Mouse (Mus musculus) layer of hippocampus, adult 9-11 months (tissue): ENCODE data around the gene Wipi1.
A peak's percentile ranks its signal among the peaks of the same experiment; 100 is the strongest.

Experiments
- DNase-seq: peaks from one replicate; pipeline ENCODE4 v3.0.0; 2022

Gene Wipi1

DNA sequence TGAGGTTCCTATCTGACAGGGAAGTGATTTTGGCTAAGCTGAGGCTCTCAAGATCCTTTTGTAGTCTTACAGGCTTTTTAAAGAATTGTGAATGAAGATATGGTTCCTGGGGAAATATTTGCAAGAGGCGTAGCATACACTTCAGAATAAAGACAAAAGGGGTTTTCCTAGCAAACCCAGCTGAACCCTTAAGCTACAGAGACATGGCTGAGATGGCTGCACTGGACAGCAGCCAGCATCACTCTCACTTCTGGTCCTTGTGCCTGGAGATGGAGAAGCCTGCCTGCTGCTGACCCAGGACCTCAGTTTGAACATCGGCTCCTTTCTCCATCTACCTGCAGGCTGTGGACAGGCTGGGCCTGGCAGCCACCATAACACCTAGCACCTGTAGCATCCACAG lies 37.2 kb downstream of the Wipi1 start:
- DNase-seq, result no peak

DNA sequence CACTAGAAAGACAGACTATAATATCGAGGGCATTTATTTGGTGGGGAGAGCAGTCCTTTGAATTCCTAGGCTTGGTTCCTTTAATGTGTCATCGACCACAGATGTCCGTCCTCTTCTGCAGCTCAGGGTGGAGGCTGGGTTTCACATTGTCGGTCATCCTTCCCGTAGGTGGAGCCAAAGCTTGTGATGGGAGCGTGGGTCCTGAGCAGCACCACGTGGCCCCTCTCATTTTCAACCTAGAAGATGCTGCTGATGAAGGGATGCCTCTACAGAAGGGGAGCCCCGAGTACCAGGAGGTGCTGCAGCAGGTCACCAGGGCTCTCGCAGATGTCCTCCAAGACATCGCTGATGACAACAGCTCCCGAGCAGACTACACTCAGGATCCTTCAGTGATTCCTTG lies 39.7 kb downstream of the Wipi1 start:
- DNase-seq, result no peak

DNA sequence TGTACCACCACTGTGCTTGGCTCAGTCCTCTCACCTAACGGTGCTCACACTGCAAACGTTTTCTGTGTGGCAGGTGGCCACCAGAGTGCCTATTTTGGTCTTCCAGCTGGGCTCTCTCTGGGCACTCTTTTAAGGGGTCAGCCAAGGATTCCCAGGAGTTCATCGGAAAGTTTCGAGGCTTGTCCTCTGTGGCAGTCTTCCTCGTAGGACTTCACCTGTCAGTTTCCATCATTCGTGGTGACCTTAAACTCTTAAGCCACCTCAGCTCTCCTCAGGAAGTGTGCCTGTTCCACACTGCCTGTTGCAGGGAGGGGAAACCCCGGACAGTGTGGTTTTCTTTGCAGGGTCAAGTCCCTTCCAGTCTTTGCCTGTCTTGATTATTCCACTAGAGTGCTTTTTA lies 42.0 kb downstream of the Wipi1 start:
- no peak for DNase-seq

DNA sequence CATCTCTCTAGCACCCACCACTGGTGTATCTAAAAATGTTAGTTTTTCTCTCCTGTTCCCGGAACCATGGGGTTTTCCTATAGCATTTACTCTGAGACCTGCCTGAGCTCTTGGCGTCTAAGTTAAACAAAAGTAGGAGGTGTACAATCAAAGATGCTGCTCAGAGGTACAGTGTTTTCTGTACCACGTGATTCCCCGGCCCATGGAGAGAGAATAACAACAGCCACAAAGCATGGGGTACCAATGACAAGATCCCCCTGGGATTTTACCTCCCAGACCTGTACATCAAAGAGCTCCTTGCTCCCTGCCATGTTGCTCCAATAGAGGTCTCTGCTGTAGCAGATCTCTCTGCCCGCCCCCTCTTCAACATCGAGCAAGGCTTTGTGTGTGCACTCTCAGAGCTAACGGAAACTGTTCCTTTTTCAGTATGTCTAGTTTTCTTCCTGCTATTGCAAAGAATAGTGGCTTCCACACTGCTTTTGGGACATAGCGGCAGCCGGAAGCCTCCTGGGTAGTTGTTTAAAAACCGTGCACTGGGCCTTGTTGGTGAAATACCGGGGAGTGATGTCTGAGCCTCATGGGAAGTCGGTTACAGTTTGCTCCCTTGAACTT lies 42.7 kb downstream of the Wipi1 start:
- no peak for DNase-seq

DNA sequence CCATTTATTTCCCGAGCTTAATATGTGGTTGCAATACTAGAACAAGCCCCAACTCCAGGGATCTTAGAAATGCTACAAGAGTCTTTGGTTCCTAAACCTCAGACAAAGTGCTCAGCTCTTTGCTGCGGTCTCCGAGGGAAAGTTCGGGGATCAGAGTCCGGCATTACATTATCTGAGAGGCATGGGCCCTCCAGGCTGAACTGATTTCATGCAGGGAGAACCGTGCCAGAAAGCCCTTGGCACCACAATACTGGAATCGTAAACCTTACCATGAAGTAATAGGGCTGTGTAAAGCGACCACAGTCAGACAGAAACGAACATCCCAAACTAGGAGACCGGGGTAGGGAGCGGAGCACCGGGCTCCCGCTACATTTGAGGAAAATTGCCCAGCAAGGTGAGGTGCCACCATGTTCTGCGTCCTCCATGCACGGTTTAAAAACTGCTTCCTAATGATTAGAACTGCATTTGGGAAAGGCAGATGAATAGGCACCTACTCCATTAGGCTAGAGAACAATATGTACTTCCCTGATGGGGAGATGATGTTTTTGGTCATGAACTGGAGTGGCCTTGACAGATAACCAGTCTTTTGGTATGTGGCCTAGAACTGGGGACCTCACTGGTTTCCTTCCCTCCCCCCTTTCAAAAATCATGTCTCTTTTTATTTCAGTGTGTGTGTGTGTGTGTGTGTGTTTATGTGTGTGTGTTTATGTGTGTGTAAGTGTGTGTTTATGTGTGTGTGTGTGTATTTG lies 47.1 kb downstream of the Wipi1 start:
- no peak for DNase-seq

DNA sequence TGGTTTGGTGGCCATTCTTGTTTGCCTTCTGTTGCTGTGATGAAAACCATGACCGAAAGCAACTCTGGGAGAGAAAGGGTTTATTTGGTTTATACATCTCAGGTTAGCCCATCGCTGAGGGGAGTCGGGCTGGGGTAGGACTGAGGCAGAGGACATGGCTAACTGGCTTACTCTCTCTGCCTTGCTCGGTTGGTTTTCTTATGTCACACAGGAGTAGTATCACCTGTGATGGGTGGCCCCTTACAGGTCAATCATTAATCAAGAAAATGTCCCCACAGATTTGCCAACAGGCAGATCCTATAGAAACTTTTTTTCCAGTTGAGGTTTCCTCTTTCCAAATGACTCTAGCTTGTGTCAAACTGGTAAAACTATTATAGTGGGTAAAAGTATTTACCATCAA lies 48.1 kb downstream of the Wipi1 start:
- no peak for DNase-seq

DNA sequence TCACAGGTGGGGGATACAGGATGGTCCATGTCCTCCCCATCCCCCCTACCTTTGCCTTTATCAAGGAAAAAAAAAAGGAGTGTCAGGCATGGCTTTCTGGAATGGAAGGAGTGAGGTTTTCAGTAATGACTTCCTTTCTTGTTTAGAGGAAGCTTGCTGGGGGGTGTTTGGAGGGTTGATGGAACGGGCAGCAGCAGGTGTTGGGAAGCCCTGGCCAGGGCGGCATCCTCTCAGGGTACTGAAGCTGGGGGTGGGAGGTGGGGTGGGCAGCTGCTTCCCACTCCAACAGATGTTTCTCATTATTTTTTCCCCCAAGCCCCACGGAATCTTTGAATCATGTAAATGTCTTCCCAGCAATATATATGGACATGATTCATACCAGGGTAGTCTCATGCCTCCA lies 50.3 kb downstream of the Wipi1 start:
- DNase-seq, result no peak

DNA sequence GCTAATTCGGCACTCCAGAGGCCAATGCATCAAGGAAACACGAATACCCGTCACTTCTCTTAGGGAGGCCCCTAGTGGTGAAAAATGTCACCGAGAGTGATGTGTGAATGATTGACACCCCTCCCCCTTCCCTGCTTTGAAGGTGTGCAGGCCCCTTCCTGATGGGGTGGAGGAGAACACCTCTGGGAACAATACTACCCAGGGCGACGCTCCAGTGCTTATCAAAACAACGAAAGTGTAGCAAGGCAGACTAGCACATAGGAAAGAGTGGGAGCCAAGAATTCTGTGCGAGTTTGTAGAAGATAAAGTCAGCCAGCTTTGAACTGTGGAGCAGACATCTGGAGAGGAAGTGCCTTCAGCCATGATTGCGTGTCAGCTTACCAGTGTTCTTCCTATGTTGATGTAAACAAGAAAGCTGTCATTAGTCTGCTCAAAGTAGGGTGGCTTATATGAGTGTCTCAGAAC lies 50.9 kb downstream of the Wipi1 start:
- no peak for DNase-seq

DNA sequence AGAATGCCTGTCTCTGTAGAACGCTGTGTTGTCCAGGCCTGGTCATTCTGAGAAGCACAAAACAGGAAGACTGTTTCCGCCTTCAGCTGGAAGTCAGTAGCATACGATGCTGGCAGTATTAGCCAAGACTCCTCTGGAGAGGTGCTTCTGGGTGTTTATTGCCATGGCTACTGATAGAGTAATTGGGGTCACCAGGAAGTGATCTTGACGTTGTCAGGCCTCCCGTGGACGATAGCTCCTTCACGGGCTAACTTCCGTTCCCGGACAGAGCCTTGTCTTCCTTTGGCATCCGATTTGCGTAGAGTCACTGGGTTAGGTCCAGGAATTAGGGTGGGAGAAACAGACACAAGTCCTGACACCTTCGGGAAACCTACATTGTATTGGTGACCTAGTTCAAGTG lies 52.5 kb downstream of the Wipi1 start:
- no peak for DNase-seq

DNA sequence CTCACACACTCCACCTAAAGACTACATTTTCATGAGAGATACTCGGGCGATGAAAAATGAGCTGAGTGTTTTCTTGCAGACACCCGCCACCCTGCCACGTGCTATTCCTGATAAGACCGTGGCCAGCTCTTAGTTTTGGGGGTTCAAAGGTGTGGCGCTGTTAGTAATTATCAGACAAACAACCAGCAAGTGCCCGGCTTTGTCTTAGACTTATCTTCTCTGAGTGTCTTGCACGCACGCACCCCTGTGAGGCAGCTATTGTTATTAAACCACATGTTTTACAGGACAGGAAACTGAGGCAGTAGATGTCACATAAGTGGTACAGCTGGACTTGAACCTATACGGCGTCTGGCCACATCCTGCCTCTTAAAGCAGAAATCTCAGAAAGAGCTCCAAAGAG lies 54.3 kb downstream of the Wipi1 start:
- no peak for DNase-seq

DNA sequence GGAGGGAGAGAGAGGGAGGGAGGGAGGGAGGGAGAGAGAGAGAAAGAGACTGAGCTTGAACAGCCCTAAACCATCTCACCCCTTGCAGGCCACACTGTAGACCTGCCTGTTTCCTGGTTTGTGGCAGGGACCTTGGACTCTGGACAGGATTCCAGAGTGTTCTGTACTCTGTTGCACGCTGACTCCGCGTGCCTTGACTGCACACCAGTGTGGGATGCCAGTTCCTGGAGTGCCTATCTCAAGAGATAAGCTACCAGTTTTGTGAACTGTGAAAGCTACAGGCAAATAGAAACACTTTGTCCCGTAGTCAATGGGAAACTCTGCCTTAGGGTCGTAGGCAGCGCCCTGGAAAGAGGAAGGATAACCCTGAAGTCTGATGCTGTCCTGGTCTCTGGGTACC lies 55.6 kb downstream of the Wipi1 start:
- DNase-seq, result no peak

DNA sequence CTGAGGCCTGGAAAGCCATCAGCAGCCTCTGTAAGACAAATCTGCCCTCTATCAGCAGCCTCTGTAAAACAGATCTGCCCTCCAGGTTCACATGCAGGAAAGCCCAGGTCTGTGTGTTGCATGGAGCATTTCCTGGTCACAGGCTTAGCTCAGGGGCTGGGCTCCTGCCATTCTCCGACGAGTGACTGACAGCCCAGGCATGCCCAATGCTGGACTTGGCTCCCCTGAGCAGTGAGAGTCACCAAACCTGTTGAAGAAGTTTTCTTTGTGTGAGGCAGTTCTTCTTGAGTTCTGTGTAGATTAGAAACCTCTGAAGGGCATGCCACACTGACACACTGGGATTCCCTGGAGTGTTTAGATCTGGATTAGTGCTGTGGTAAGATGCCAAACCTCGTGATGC lies 57.3 kb downstream of the Wipi1 start:
- DNase-seq, result no peak

DNA sequence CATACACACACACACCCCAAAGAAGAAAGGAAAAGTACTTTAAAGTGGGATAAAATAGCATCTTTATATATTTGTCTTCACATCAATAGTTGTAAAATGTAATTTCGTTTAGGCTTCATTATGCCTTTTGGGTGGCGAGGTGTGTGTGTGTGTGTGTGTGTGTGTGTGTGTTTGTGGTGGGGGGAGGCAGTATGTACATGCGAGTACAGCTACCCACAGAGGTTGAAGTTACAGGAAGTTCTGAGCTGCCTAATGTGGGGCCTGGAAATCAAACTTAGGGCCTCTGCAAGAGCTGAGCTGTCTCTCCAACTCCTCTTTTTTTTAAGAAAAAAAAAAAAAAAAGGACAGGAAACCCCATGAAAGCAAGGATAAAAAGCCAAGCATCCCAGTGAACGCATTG lies 57.8 kb downstream of the Wipi1 start:
- no peak for DNase-seq

DNA sequence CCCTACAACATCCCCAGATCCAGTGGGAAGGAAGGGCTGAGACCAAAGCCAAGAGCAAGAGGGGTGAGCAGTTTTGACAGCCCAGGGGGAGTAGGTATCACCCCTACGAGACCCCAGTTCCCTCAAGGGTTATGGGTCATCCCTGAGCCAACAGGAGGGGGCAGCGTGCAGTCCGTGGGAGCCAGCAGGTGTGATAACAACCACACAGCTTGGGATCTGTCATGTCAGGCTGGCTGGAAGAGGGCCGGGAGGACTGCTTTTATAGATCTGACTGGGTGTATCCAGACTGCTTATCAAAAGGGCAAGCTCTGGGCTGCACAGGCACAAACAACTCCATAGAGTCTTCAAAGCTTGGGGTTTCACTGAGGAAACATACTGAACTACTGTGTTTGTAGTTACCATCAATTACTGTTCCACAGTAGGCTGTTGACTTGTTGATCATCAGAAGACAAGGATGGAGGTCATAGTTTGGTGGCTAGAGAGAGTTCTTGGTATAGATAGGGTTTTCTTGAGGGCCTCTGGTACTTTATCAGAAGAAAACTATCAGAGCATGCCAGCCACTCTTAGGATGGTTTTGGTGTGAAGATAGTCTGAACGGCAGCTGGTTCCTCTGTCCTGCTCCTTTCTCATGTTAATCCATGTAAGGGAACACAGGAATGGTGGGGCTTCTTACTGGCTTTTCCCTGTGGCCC lies 62.0 kb downstream of the Wipi1 start:
- DNase-seq, result no peak

DNA sequence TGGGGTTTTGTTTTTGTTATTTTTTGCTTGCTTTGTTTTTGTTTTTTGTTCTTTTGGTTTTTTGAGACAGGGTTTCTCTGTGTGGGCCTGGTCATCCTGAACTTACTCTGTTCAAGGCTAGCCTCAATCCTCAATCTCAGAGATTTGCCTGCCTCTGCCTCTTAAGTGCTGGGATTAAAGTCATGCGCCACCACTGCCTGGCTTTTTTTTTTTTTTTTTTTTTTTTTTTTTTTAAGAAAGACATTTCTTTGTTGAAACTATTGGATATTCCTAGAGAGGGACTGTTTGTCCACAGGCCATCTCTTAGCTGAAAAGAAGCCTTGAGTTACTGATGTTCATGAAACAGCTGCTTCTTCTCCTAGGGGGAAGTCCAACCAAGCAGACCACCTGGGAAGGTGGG lies 64.1 kb downstream of the Wipi1 start:
- no peak for DNase-seq

DNA sequence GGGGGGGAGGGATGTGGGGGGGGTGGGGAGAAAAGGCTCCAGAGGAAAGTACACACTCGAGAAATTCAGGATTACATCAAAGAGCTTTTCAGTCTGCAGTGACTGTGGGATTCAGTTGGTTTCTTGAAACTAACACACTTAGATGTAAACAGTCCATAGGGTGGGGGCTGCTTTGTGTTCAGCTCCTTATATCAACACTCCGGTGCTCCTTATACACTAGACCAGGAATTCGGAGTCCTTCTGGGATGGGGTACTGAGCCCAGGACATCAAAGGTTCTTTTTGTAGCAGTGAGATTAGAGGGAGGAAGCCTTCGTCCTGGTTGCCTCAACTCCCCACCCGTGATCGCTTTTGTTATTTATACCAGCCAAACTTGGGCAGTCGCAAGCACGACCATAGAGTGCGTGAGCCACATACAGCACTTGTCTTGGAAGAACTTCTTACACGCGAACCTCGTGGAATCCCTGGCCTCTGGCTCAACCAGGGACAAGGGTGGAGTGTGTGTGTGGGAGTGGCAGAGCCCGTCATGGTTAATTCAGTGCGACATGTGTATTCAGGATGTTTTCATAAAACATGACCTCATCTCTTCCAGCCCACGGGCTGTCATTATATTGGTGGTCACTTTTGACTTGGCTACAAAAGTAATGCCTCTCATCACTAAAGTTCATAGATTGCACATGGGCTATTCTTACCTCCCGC lies 65.3 kb downstream of the Wipi1 start:
- DNase-seq, result no peak

DNA sequence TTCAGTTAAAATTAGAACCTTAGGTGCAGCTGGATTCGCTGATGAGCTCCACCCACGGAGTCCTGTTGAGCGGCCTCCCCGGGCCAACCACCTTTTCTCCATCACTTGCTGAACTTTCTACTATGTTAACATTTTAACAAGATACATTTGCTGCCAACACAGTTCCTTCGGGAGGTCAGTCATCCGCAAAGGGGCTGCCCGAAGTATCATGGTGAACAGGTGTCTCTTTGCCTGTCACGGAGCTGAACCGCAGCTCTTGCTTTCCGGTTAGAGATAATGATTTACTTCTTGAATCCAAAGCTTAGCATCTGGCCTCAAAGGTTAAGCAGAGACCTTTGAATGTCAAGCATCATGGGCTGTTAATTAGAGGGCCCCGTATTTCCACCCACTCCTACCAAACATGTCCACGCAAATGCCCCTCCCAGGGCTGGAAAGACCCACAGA lies 66.0 kb downstream of the Wipi1 start:
- no peak for DNase-seq

DNA sequence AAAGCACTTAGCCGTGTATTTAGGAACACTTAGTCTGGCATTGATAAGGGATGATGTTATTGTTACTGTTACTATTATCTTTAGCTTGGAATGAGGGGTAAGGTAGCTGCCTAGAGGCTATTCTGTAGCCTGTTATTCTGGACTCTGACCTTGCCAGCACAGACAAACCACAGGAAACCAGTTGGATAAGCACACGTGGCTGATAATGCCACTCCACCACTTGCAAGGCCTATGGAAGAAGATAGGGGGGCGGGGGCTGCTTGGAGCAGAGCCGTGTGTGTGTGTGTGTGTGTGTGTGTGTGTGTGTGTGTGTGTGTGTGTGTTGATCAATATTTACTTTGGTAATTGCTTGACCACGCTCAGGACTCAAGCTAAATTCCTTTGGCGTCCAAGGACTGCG lies 66.5 kb downstream of the Wipi1 start:
- no peak for DNase-seq

DNA sequence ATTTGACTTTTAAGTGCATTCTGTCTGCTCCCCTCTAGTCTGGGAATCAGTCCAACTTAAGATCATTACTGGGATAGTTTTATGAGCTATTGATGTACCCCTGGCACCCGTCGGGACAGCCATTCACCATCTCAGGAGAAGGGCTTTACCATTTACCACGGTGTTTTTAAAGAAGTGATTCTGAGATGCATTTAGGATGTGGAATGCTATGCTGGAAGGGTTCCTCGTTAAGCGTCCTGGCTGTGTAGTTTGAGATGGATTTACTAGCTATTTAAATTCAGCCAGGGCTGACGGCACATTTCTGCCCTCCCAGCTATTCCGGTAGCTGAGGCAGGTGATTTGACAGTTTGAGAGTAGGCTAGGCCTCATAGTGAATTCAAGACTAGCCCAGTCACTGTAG lies 67.3 kb downstream of the Wipi1 start:
- DNase-seq, result no peak

DNA sequence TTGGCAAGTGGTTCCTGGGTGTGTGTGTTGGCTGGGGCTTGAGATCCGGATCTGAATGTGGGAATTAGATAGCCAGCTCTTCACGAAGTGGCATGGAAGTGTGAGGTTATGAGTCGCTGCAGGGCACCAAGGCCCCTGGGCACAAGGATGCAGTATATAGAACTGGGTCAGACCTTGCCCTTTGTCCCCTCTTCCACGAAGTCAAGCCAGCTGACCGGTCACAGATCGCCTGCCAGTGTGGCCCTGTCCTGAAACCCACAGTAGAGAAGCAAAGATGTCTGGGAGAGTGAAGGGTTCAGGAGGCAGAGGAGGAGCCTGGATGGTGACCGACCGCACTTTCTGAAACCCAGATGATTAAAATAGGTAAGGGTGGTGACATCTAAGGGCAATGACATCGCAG lies 68.3 kb downstream of the Wipi1 start:
- DNase-seq, result no peak

DNA sequence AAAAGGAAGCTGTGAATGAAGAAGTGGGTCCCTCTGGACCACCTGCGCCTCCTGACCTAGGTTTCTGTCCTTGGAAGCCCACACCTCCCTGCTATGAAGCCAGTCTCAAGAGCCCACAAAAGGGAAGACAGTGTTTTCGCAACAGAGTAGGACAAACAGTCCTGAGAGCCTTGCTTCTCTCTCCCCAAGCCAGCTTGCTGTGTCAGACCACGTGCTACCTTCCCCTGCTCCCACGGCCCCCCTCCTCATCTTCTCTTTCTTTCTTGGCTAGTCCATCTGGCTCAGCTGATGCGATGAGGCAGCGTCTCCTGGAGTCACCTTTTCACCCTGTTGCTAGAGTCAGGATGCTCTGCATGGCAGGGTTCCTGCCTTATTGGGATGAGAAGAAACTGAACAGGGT lies 72.5 kb downstream of the Wipi1 start:
- DNase-seq, result no peak

DNA sequence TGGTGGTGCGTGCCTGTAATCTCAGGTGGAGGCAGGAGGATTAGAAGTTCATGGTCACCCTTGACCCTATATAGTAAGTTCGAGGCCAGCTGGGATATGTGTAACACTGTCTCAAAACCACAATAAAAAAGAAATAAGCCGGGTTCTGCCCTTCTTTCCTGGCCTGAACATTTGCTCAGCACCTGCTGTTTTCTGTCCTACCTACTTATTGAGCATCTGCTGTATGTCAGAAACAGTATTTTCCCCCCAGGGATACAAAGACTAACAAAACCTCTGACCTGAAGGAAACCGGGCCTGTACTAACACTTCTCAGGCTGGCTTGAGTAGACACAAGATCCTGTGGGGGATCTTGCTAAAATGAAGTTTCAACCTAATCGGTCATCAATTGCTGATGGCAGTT lies 74.8 kb downstream of the Wipi1 start:
- no peak for DNase-seq

DNA sequence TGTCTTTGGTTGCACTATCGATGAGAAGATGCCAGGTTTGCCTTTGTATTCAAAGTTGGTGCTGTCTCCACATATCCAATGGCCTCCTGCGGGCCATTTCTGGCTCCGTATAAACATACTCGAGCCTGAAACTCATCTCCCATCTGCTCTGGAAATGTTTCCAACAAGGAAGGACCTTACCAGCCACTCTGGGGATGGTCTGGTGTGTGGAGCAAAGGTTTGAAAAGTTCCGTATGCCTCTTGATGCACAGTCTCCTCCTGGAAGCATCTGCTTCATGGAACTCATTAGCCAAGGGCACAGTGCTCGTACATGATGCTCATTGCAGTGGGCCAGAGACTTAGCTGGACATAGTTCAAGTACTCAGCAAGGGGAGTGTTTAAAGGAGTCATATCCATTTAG lies 75.8 kb downstream of the Wipi1 start:
- DNase-seq, result no peak

DNA sequence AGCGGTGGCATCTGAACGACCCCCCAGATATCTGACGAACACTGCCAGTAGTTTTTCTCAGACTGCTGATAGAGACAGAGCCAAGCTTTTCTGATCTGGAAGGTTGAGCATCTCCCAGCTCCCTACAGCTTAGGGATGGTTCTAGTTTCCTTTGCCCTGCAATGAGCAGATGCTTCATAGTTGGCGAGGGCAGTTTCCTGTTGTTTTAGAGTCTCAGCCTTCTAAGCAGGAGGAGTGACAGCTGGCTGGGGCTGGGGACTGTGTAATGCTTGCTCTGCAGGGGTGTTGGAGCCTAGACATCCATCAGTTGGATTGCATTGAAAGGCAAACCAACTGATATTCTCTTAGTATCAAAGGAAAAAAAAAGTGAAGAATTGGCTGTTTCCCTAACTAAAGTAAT lies 81.7 kb downstream of the Wipi1 start:
- DNase-seq, result peak; percentile 23
